Mouse (Mus musculus) bone marrow, adult 2 months (tissue): Measurements from ENCODE around the gene Spopl.

Source experiments
- CTCF ChIP-seq: fragments of 200-500 bp; IDR thresholded peaks from 2 replicates; pipeline ENCODE4 v1.5.1; 2011; ENCODE audit warnings: low read length, control low read depth; ENCODE audit not compliant: control insufficient read depth, insufficient read depth
- POLR2A ChIP-seq: fragments of 200-500 bp; IDR thresholded peaks from 2 replicates; pipeline ENCODE4 v1.6.1; 2011; ENCODE audit warnings: low read depth, mild to moderate bottlenecking, control low read depth, low read length, borderline replicate concordance; ENCODE audit not compliant: control insufficient read depth

GRCm38 (mm10) chr2:23568775-23569174, 3.1 kb downstream of the Spopl start:
- TF ChIP-seq CTCF (no peak), POLR2A (no peak)
